Mouse (Mus musculus): ENCODE results near the gene Arf4. TPM values are rescaled to one million over a fixed set of nuclear protein-coding genes. Genes with fewer than 3 reads are reported as not detected.

The Arf4 gene
- polyA plus RNA-seq, 1 experiment from 2014 or later = 161 TPM

DNA sequence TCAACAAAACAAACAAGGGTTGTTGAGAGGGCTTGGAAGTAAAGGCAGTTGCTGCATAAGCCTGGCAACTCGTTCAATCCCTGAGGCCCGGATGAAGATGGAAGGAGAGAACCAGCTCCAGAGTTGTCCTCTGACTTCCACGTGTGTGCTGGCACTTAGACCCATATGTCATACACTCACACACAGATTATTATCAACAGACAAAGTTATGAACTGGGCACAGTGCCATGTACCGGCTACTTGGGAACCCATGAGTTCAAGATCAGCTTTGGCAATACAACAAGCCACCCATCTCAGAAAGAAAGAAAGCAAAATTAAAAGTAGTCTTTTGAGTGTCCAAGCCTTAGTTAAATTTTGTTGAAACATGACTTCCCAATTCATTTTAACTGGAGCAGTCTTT lies 12.6 kb upstream of the Arf4 start:
- Histone ChIP-seq H3K27ac (ENCODE audit: low read length) (no peak overlapping the region), H3K4me3 (ENCODE audit: low read depth, low read length) (no peak overlapping the region), H3K9ac (ENCODE audit: low read depth, low read length) (no peak overlapping the region), H3K36me3 (ENCODE audit: control insufficient read depth, insufficient read depth) (peaks cover 29% of the 10 kb centered on the region), H3K27me3 (ENCODE audit: control insufficient read depth, insufficient read depth, low read depth, low read length) (no peaks in the 10 kb centered on the region), H3K4me2 (ENCODE audit: low read depth, low read length) (no peak overlapping the region), H3K4me1 (ENCODE audit: control insufficient read depth, low read depth, low read length) (no peaks in the 10 kb centered on the region), H3K9me3 (replicated peaks; ENCODE audit: control insufficient read depth, low read length) (no peaks in the 10 kb centered on the region)
- no peak for ATAC-seq (ENCODE audit: low read depth)
- 71% methylated on average over 4 of the region's 4 CpGs for WGBS (ENCODE audit: insufficient replicate concordance)

DNA sequence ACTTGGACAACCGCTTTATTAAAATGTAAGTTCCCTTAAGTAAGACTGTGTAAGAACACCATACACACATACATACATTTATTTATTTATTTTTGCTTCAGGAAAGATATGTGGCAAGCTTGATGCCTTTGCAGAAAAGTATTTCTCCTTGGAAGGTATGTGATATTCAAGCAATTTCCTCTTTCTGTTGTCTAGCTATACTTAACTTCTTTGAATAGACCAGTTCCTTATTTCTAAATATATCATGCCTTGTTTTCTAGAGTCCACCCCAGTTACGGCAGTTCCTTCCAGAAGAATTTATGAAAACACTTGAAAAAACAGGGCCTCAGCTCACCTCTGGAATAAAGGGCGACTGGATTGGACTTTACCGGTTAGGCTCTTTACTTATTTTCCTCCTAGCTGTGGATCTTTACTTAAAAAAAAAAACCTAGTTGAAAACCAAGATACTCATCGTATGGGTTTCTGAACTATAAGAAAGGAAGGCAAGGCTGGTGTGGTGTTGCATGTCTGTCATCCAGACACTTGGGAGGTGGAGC lies 11.2 kb upstream of the Arf4 start:
- no peaks in the 10 kb centered on the region for H3K4me1 ChIP-seq (ENCODE audit: control insufficient read depth, low read depth, low read length)
- H3K9me3 ChIP-seq (replicated peaks; ENCODE audit: control insufficient read depth, low read length) = no peaks in the 10 kb centered on the region
- H3K27me3 ChIP-seq (ENCODE audit: control insufficient read depth, insufficient read depth, low read depth, low read length) = no peaks in the 10 kb centered on the region
- no peak overlapping the region for H3K4me3 ChIP-seq (ENCODE audit: low read depth, low read length)
- no peak overlapping the region for H3K4me2 ChIP-seq (ENCODE audit: low read depth, low read length)
- 58% methylated on average over 5 of the region's 5 CpGs for WGBS (ENCODE audit: insufficient replicate concordance)
- peaks cover 29% of the 10 kb centered on the region for H3K36me3 ChIP-seq (ENCODE audit: control insufficient read depth, insufficient read depth)
- no peak overlapping the region for H3K27ac ChIP-seq (ENCODE audit: low read length)
- no peak overlapping the region for H3K9ac ChIP-seq (ENCODE audit: low read depth, low read length)
- no peak for ATAC-seq (ENCODE audit: low read depth)

DNA sequence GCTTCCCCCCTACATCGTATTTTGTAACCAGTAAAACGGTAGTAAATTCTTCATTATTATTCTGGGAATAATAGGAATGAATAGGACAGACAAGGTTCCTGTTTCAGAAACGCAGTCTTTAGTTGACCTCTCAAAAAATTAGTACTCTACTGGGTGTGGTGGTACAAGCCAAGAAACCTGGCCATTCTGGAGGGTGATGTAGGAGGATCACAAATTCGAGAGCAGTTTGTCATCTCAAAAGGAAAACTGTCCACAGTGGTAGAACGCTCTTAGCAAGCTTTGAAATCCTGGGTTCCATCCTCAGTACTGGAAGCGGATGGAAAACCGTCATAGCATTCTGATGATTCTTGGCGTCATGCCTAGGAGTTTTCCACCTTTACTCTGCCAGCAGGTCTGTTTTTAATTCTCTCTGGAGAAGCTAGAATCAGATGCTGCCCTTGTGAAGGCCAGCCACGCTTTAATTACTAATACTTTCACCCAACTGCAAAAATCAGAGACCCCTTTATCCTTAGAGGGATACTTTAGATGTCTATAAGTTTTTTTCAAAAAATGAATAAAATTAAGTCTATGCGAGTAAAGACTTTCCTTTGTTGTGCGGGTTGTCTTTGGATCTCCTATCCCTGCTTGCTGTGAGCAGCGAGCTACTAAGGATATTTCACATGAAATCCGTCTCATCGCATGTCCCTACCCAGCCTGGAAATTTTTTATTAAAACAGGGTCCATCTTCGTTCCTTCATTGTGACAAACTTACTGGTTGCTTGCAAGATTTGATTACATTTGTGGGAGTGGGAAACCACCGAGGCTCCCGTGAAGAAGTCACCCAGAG lies 636 bp upstream of the Arf4 start:
- H3K9me3 ChIP-seq (replicated peaks; ENCODE audit: control insufficient read depth, low read length) = no peaks in the 10 kb centered on the region
- H3K4me3 ChIP-seq (ENCODE audit: low read depth, low read length) = peak overlapping the region; percentile 94
- 22% methylated on average over 17 of the region's 17 CpGs for WGBS (ENCODE audit: insufficient replicate concordance)
- no peaks in the 10 kb centered on the region for H3K36me3 ChIP-seq (ENCODE audit: control insufficient read depth, insufficient read depth)
- peak overlapping the region; percentile 70 for H3K9ac ChIP-seq (ENCODE audit: low read depth, low read length)
- peak overlapping the region; percentile 87 for H3K27ac ChIP-seq (ENCODE audit: low read length)
- peaks cover 20% of the 10 kb centered on the region for H3K4me1 ChIP-seq (ENCODE audit: control insufficient read depth, low read depth, low read length)
- peak overlapping the region; percentile 87 for H3K4me2 ChIP-seq (ENCODE audit: low read depth, low read length)
- no peaks in the 10 kb centered on the region for H3K27me3 ChIP-seq (ENCODE audit: control insufficient read depth, insufficient read depth, low read depth, low read length)
- 0 out of 2 replicates have a peak, but pooled peaks have one; percentile 0 for ATAC-seq (ENCODE audit: low read depth)

DNA sequence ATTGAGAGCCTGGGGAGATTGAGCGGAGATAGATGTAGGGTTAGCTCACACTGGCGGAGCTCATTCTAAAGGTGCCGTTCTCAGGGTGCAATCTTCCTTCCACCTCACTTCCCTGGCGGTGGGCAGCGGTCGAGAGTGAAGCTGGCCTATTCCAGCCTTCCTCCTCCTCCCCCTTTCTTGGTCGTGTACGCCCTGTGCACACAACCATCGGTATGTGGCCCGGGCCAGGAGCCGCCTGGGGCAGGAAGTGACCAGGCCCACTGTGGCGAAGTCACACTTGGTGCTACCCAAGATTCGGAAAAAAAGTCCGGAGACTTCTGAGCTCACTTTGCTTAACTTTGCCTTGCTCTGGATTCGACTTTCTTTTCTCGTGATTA lies 822 bp downstream of the Arf4 start:
- no peaks in the 10 kb centered on the region for H3K9me3 ChIP-seq (replicated peaks; ENCODE audit: control insufficient read depth, low read length)
- H3K36me3 ChIP-seq (ENCODE audit: control insufficient read depth, insufficient read depth) = no peaks in the 10 kb centered on the region
- peak overlapping the region; percentile 95 for H3K9ac ChIP-seq (ENCODE audit: low read depth, low read length)
- H3K4me1 ChIP-seq (ENCODE audit: control insufficient read depth, low read depth, low read length) = peaks cover 20% of the 10 kb centered on the region
- no peaks in the 10 kb centered on the region for H3K27me3 ChIP-seq (ENCODE audit: control insufficient read depth, insufficient read depth, low read depth, low read length)
- H3K4me3 ChIP-seq (ENCODE audit: low read depth, low read length) = peak overlapping the region; percentile 94
- peak; percentile 14 for ATAC-seq (ENCODE audit: low read depth)
- H3K4me2 ChIP-seq (ENCODE audit: low read depth, low read length) = peak overlapping the region; percentile 88
- peak overlapping the region; percentile 96 for H3K27ac ChIP-seq (ENCODE audit: low read length)
- WGBS (ENCODE audit: insufficient replicate concordance) = under 1% methylated on average over 16 of the region's 16 CpGs

DNA sequence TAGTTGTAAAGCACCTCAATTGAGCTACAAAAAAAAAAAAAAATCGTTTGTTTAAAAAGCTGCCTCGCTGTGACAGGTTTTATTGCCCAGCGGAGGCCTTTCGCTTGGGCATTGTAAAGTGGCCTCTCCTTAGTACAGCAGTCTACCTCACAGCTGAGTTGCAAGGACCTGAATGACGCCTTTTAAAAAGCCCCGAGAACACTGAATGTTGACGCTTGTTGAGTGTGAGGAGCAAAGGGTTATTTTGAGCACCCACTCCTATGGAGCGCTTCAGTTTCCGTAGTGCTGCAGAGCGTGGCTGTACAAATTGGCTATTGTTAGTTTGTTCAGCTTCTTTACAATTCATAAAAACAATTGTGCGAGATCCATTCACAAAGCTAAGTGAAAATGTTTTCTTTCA lies 1.4 kb downstream of the Arf4 start:
- no peaks in the 10 kb centered on the region for H3K9me3 ChIP-seq (replicated peaks; ENCODE audit: control insufficient read depth, low read length)
- H3K4me1 ChIP-seq (ENCODE audit: control insufficient read depth, low read depth, low read length) = peaks cover 20% of the 10 kb centered on the region
- H3K9ac ChIP-seq (ENCODE audit: low read depth, low read length) = peak overlapping the region; percentile 95
- no peaks in the 10 kb centered on the region for H3K36me3 ChIP-seq (ENCODE audit: control insufficient read depth, insufficient read depth)
- WGBS (ENCODE audit: insufficient replicate concordance) = 4% methylated on average over 11 of the region's 11 CpGs
- ATAC-seq (ENCODE audit: low read depth) = no peak
- peak overlapping the region; percentile 94 for H3K4me3 ChIP-seq (ENCODE audit: low read depth, low read length)
- no peaks in the 10 kb centered on the region for H3K27me3 ChIP-seq (ENCODE audit: control insufficient read depth, insufficient read depth, low read depth, low read length)
- H3K4me2 ChIP-seq (ENCODE audit: low read depth, low read length) = peak overlapping the region; percentile 88
- peak overlapping the region; percentile 58 for H3K27ac ChIP-seq (ENCODE audit: low read length)

DNA sequence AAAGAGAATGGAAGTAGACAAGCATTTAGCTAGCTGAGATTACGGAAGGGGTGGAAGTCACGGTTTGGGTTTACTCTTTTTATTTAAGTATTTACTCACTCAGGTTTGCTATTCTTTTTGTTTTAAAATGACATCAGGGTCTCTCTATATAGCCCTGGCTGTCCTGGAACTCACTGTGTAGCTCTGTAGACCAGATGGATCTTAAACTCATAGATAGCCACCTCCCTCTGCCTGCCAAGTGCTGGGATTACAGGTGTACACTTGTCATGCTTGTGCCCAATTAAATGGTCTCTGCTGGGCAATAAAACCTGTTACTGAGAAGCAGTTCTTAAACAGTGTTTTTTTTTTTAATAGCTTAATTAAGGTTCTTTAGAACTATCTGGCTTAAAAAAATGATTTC lies 2.1 kb downstream of the Arf4 start:
- H3K27ac ChIP-seq (ENCODE audit: low read length) = no peak overlapping the region
- no peaks in the 10 kb centered on the region for H3K9me3 ChIP-seq (replicated peaks; ENCODE audit: control insufficient read depth, low read length)
- peak overlapping the region; percentile 94 for H3K4me3 ChIP-seq (ENCODE audit: low read depth, low read length)
- H3K27me3 ChIP-seq (ENCODE audit: control insufficient read depth, insufficient read depth, low read depth, low read length) = no peaks in the 10 kb centered on the region
- peak overlapping the region; percentile 88 for H3K4me2 ChIP-seq (ENCODE audit: low read depth, low read length)
- H3K36me3 ChIP-seq (ENCODE audit: control insufficient read depth, insufficient read depth) = no peaks in the 10 kb centered on the region
- peak overlapping the region; percentile 95 for H3K9ac ChIP-seq (ENCODE audit: low read depth, low read length)
- ATAC-seq (ENCODE audit: low read depth) = no peak
- 55% methylated on average over 2 of the region's 2 CpGs for WGBS (ENCODE audit: insufficient replicate concordance)
- peaks cover 20% of the 10 kb centered on the region for H3K4me1 ChIP-seq (ENCODE audit: control insufficient read depth, low read depth, low read length)

DNA sequence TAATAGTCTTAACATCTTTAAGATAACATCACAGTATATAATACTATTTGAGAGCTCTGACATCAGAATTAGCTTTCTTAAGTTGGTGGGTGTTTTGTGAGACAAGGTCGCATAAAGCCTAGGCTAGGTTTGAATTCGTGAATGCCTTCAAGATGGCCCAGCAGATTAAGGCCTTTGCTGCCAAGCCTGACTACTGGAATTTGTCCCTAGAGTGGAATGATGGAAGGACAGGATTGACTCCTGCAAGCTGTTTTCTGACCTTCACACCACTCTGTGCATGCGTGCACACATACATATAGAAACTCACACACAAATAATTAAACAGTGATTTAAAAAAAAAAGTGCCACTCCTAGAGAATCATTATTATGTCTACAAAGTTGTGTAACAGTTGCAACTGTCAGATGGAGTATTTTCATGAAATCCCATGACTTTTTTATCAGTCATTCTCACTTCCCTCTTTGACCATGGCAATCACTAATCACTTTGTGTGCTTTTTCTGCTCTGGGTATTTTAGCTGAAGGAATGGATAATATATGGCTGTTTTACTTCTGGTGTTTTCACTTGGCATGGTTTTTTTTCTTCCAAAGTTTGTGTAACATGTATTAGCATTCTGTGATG lies 5.2 kb downstream of the Arf4 start:
- WGBS (ENCODE audit: insufficient replicate concordance) = 43% methylated on average over 3 of the region's 3 CpGs
- H3K27me3 ChIP-seq (ENCODE audit: control insufficient read depth, insufficient read depth, low read depth, low read length) = no peaks in the 10 kb centered on the region
- H3K4me1 ChIP-seq (ENCODE audit: control insufficient read depth, low read depth, low read length) = peaks cover 10% of the 10 kb centered on the region; the same call in 1 of the 2 replicates
- no peak for ATAC-seq (ENCODE audit: low read depth)
- no peaks in the 10 kb centered on the region for H3K9me3 ChIP-seq (replicated peaks; ENCODE audit: control insufficient read depth, low read length)
- no peak overlapping the region for H3K4me2 ChIP-seq (ENCODE audit: low read depth, low read length)
- H3K36me3 ChIP-seq (ENCODE audit: control insufficient read depth, insufficient read depth) = peaks cover 3% of the 10 kb centered on the region; the same call in 1 of the 2 replicates
- H3K27ac ChIP-seq (ENCODE audit: low read length) = no peak overlapping the region
- H3K9ac ChIP-seq (ENCODE audit: low read depth, low read length) = no peak overlapping the region
- no peak overlapping the region for H3K4me3 ChIP-seq (ENCODE audit: low read depth, low read length)

DNA sequence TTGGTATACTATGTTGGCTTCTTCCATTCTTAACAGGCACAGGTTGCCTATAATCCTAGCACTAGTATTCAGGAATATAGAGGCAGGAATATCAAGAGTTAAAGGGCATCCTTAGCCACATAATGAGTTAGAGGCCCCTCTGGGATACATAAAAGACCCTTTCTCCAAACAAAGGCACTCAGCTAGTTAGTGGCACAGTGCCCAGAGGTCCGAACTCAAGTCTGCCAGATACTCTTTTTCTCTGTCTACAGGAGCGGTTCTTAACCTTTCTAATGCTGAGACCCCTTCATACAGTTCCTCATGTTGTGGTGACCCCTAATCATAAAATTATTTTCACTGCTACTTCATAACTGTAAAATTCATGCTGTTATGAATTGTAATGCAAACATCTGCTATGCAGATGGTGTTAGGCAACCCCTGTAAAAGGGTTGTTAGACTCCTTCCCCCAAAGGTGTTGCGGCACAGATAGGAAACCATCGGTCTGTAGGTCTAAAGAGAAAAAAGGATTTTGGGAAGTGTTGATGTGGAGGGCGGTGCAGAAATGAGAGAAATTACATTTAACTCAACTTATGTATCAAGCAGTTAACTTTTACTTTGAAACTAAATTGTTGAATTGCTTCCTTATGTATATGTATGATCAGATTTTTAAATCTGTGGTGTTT lies 8.2 kb downstream of the Arf4 start:
- WGBS (ENCODE audit: insufficient replicate concordance) = 79% methylated on average over 5 of the region's 5 CpGs
- no peak for ATAC-seq (ENCODE audit: low read depth)
- Histone ChIP-seq H3K4me3 (ENCODE audit: low read depth, low read length) (no peak overlapping the region), H3K4me1 (ENCODE audit: control insufficient read depth, low read depth, low read length) (no peaks in the 10 kb centered on the region; the same call in 1 of the 2 replicates), H3K4me2 (ENCODE audit: low read depth, low read length) (no peak overlapping the region), H3K27ac (ENCODE audit: low read length) (no peak overlapping the region), H3K36me3 (ENCODE audit: control insufficient read depth, insufficient read depth) (peaks cover 5% of the 10 kb centered on the region; the same call in 1 of the 2 replicates), H3K9me3 (replicated peaks; ENCODE audit: control insufficient read depth, low read length) (no peaks in the 10 kb centered on the region), H3K27me3 (ENCODE audit: control insufficient read depth, insufficient read depth, low read depth, low read length) (no peaks in the 10 kb centered on the region), H3K9ac (ENCODE audit: low read depth, low read length) (no peak overlapping the region)
